Mouse (Mus musculus): ENCODE measurements around the gene Dgkd.

DNA sequence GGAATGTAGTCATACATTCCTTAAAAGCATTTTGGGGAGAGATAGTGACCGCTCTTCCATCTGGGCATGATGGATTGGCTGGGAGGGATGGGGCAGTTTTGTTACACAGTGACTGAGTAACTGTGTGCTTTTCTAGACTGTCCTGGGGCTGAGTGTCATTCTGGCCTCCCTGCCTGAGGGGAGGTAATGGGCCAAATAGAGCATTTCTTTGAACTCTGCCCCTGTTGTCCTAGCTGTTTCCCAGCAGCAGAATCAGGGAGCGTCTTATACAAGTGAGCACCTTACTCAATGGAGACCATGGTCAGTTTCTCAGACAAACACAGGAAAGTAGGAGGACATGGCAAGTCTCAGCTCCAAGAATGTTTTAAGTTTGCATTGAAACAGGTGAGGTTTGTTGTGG lies 43.8 kb downstream of the Dgkd start:
- TF ChIP-seq EP300 (IDR thresholded peaks at IDR 0.05; ENCODE audit: low read depth) (no peak), CTCF (IDR thresholded peaks at IDR 0.05; ENCODE audit: low read depth) (no peak)

All from liver, postnatal 0 days (tissue).